Mouse (Mus musculus): ENCODE results near the gene Ezh1.

DNA sequence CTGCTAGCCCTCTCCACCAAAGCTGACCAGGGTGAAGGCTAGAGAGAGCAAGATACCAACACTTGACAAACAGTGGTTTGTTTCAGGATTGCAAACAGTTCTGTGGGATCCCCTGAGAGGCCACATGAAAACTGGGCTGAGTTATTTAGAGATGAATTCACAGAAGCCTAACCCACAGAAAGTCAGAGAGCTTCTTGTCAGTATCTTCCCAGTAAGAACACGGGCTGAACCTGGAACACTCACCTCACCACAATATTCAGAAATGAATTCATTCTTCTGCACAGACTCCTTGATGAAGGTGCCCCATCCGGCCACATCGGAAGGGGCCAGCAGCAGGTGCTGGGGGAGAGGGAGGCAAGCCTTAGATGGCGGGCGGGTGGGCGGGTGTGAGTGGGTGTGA is 31.6 kb downstream of the Ezh1 start:
- TF ChIP-seq CTCF (conservative IDR thresholded peaks at IDR 0.05; ENCODE audit: low read length) (no peak), NANOG (IDR thresholded peaks at IDR 0.05; ENCODE audit: borderline replicate concordance, low read length) (no peak)
